Mouse (Mus musculus) small intestine, adult 2 months (tissue): ENCODE data around the gene Vcl. TPM values are rescaled to one million over a fixed set of nuclear protein-coding genes. Genes with fewer than 3 reads are reported as not detected.

ENCODE experiments used
- H3K27ac ChIP-seq: fragments of 200-500 bp; 2 replicates; pipeline ENCODE4 v1.5.1; 2012; ENCODE audit warnings: low read depth, low read length, control low read depth, inconsistent platforms; ENCODE audit not compliant: insufficient read depth
- H3K27me3 ChIP-seq: fragments of 200-500 bp; 2 replicates; pipeline ENCODE4 v1.6.1; 2012; ENCODE audit warnings: mild to moderate bottlenecking, moderate library complexity, low read length, inconsistent platforms; ENCODE audit not compliant: control insufficient read depth, insufficient read depth
- H3K36me3 ChIP-seq: fragments of 200-500 bp; 2 replicates; pipeline ENCODE4 v1.6.1; 2012; ENCODE audit warnings: mild to moderate bottlenecking, low read length, control low read depth, inconsistent platforms; ENCODE audit not compliant: control insufficient read depth, insufficient read depth
- H3K4me1 ChIP-seq: fragments of 200-500 bp; 2 replicates; pipeline ENCODE4 v1.6.1; 2012; ENCODE audit warnings: low read length, inconsistent platforms, mixed read lengths; ENCODE audit not compliant: control insufficient read depth, insufficient read depth, insufficient read length
- H3K4me3 ChIP-seq: fragments of 200-500 bp; 2 replicates; pipeline ENCODE4 v1.5.1; 2012; ENCODE audit warnings: low read depth, mild to moderate bottlenecking, control low read depth, inconsistent platforms, low read length, moderate library complexity
- CTCF ChIP-seq: fragments of 200-500 bp; IDR thresholded peaks from 2 replicates; pipeline ENCODE4 v1.5.1; 2012; ENCODE audit warnings: low read depth, mild to moderate bottlenecking, control low read depth, inconsistent platforms, low read length, moderate library complexity, mixed read lengths; ENCODE audit not compliant: insufficient replicate concordance, insufficient read length; ENCODE audit errors: extremely low read depth
- POLR2A ChIP-seq: fragments of 200-500 bp; IDR thresholded peaks from 2 replicates; pipeline ENCODE4 v1.6.1; 2012; ENCODE audit warnings: low read depth, mild to moderate bottlenecking, control low read depth, inconsistent platforms, low read length, moderate library complexity
- WGBS: fragments of 180-500 bp; shearing (Covaris S2); methylation state at CpG from one replicate; pipeline ENCODE4 v1.1.7; 2018; 5-methylcytosine and 5-hydroxymethylcytosine counted together
- polyA plus RNA-seq: library from polyadenylated mRNA; depleted of rRNA; stranded (reverse); fragments of >200 nt; gene quantifications from 2 replicates; pipeline ENCODE4 v1.2.3, GENCODE M21; 2012

The Vcl gene
- polyA plus RNA-seq, 1 experiment, result 18.5 TPM

- H3K4me3 ChIP-seq, result no peak overlapping the region
- no peaks in the 10 kb centered on the region for H3K27me3 ChIP-seq
- H3K27ac ChIP-seq, result no peak overlapping the region
- WGBS, result 94% methylated on average over 3 of the region's 3 CpGs
- TF ChIP-seq POLR2A, result no peak
- TF ChIP-seq CTCF, result no peak
- peaks cover 57% of the 10 kb centered on the region for H3K36me3 ChIP-seq
- peaks cover 2% of the 10 kb centered on the region for H3K4me1 ChIP-seq
Measured at GRCm38 (mm10) chr14:21034791-21035190, 105.6 kb downstream of the Vcl start.

- Histone ChIP-seq H3K27ac (no peak overlapping the region), H3K36me3 (peaks cover 47% of the 10 kb centered on the region), H3K4me3 (no peak overlapping the region), H3K4me1 (no peaks in the 10 kb centered on the region; the same call in 1 of the 2 replicates), H3K27me3 (no peaks in the 10 kb centered on the region)
- WGBS, result 76% methylated on average over 12 of the region's 12 CpGs
- TF ChIP-seq CTCF, result no peak
Measured at GRCm38 (mm10) chr14:21039077-21039476, 109.9 kb downstream of the Vcl start.

GRCm38 (mm10) chr14:21039623-21040022 is 110.4 kb downstream of the Vcl start:
- no peak overlapping the region for H3K4me3 ChIP-seq
- peaks cover 43% of the 10 kb centered on the region for H3K36me3 ChIP-seq
- H3K27ac ChIP-seq, result no peak overlapping the region
- WGBS, result 76% methylated on average over 4 of the region's 4 CpGs
- no peak for TF ChIP-seq CTCF
- TF ChIP-seq POLR2A, result no peak
- no peaks in the 10 kb centered on the region for H3K27me3 ChIP-seq
- H3K4me1 ChIP-seq, result no peaks in the 10 kb centered on the region; the same call in 1 of the 2 replicates

GRCm38 (mm10) chr14:21047840-21048239 is 118.6 kb downstream of the Vcl start:
- Histone ChIP-seq H3K36me3 (0 out of 2 replicates have a peak, but pooled peaks cover 1% of the 10 kb centered on the region), H3K4me3 (no peak overlapping the region), H3K4me1 (peaks cover 3% of the 10 kb centered on the region; the same call in 1 of the 2 replicates), H3K27me3 (no peaks in the 10 kb centered on the region), H3K27ac (no peak overlapping the region)
- TF ChIP-seq POLR2A (no peak), CTCF (no peak)
- WGBS, result 60% methylated on average over 2 of the region's 2 CpGs

DNA sequence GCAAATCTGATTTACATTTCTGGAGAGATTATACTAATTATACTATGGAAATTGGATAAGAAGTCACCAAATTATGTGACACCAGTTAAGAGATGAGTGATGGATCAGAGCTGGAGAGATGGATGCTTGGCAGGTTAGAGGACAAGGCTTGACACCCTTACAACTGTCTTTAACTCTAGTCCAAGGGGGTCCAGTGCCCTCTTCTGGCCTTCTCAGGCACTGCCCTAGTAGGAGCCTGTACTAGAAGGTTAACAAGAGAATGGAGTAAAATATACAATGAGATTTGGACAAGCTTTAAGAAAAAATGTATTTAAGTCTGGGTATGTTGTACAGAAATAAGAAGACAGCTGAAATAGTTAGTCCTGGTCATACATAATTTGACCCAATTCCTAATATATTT is 119.7 kb downstream of the Vcl start:
- TF ChIP-seq POLR2A (no peak), CTCF (peak; percentile 45; the same call in 1 of the 2 replicates)

DNA sequence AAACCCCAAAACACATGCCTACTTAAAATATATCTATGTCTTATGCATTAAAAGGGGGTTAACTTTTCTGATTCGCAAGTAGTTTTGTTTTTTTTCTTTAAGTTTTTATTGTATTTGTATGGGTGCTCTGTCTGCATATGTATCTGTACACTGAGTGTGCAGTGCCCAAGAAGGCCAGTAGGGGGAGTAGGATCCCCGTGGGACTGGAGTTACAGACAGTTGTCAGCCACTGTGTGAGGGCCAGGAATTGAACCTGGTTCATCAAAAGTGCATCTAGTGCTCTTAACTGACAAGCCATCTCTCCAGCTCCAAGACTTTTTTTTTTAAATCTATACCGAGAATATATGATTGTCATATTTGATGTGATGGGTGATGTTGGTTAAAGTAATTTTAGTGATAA is 121.5 kb downstream of the Vcl start:
- no peak overlapping the region for H3K27ac ChIP-seq
- TF ChIP-seq CTCF (peak; percentile 64; the same call in 1 of the 2 replicates), POLR2A (no peak)
- no peaks in the 10 kb centered on the region for H3K36me3 ChIP-seq
- 74% methylated on average over 3 of the region's 3 CpGs for WGBS
- H3K4me3 ChIP-seq, result no peak overlapping the region
- no peaks in the 10 kb centered on the region for H3K27me3 ChIP-seq
- H3K4me1 ChIP-seq, result peaks cover 3% of the 10 kb centered on the region; the same call in 1 of the 2 replicates

More for the DNA sequence above, 119.7 kb downstream of the Vcl start:
- Histone ChIP-seq H3K4me3 (no peak overlapping the region), H3K27ac (no peak overlapping the region), H3K4me1 (peaks cover 3% of the 10 kb centered on the region; the same call in 1 of the 2 replicates), H3K36me3 (0 out of 2 replicates have a peak, but pooled peaks cover 1% of the 10 kb centered on the region), H3K27me3 (no peaks in the 10 kb centered on the region)

DNA sequence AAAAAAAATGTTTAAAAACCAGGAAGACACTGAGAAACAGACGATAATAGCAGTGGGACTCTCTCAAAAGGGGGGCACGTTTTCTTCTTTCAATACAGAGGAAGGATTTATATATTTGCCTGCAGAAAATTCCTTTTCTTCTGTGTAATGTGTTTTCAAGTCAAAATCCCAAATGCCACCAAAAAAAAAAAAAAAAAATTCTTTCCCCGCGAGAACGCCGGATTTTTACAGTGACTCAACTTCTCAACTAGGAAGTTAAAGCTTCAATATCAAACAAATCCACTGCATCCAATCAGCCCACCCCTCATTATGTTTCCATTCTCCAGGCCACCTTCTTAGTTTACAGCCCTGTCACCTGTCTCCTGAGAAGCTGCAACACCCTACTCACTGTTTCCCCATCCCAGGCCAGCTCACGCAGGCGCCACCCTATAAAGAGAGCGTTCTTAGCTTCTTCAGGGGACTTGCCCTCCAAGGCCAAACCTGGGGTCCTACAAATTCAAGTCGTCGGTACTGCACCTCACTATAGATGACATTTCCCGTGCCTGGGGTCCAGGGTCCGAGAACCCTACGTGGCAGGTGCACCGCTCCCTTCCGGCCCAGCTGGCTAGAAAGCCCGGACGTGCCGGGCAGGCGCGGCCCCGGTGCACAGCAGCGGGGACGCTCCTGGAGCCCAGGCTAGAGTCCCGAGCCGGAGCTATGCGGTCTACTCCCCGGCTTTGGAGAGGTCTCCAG is 122.3 kb downstream of the Vcl start:
- Histone ChIP-seq H3K36me3 (no peaks in the 10 kb centered on the region), H3K27ac (peak overlapping the region; percentile 95), H3K27me3 (no peaks in the 10 kb centered on the region), H3K4me1 (peaks cover 3% of the 10 kb centered on the region; the same call in 1 of the 2 replicates), H3K4me3 (peak overlapping the region; percentile 86)
- no peak for TF ChIP-seq POLR2A
- no peak for TF ChIP-seq CTCF
- 3% methylated on average over 28 of the region's 28 CpGs for WGBS
